Mouse (Mus musculus) cerebellum, adult 9-11 months (tissue): ENCODE data around the gene Gm10964.

Experiments
- DNase-seq: peaks from one replicate; pipeline ENCODE4 v3.0.0; 2022

Gm10964 gene

GRCm38 (mm10) chr3:103734696-103735519 is 4.3 kb upstream of the Gm10964 start:
- DNase-seq: no peak

GRCm38 (mm10) chr3:103735776-103736600 is 3.2 kb upstream of the Gm10964 start:
- DNase-seq: no peak

- DNase-seq: peak; percentile 55
Measured at GRCm38 (mm10) chr3:103737061-103737754, 2.0 kb upstream of the Gm10964 start.

- peak; percentile 85 for DNase-seq
Measured at GRCm38 (mm10) chr3:103737778-103738571, 1.2 kb upstream of the Gm10964 start, which contains the start of gene Olfml3. Gene Olfml3, minus strand, starts transcription at chr3:103738001.

GRCm38 (mm10) chr3:103740342-103740741 is 1.2 kb downstream of the Gm10964 start:
- DNase-seq: no peak

GRCm38 (mm10) chr3:103743208-103743607 is 4.0 kb downstream of the Gm10964 start:
- DNase-seq: no peak

- no peak for DNase-seq
Measured at GRCm38 (mm10) chr3:103745001-103745770, 6.0 kb downstream of the Gm10964 start.

- DNase-seq: no peak
Measured at GRCm38 (mm10) chr3:103746711-103747110, 7.5 kb downstream of the Gm10964 start.

GRCm38 (mm10) chr3:103751558-103751957 is 12.4 kb downstream of the Gm10964 start:
- DNase-seq: no peak

- no peak for DNase-seq
Measured at GRCm38 (mm10) chr3:103755351-103755750, 16.2 kb downstream of the Gm10964 start.

GRCm38 (mm10) chr3:103756920-103757319 is 17.8 kb downstream of the Gm10964 start:
- DNase-seq: no peak

- DNase-seq: no peak
Measured at GRCm38 (mm10) chr3:103758456-103758855, 19.3 kb downstream of the Gm10964 start.

GRCm38 (mm10) chr3:103759261-103759970 is 20.2 kb downstream of the Gm10964 start:
- no peak for DNase-seq

GRCm38 (mm10) chr3:103766789-103767188 is 27.6 kb downstream of the Gm10964 start:
- DNase-seq: no peak

GRCm38 (mm10) chr3:103771531-103772130 is 32.5 kb downstream of the Gm10964 start:
- DNase-seq: peak; percentile 88

GRCm38 (mm10) chr3:103772846-103773245 is 33.7 kb downstream of the Gm10964 start:
- no peak for DNase-seq

GRCm38 (mm10) chr3:103773508-103773907 is 34.3 kb downstream of the Gm10964 start:
- no peak for DNase-seq

- DNase-seq: no peak
Measured at GRCm38 (mm10) chr3:103774009-103774408, 34.8 kb downstream of the Gm10964 start.

- peak; percentile 86 for DNase-seq
Measured at GRCm38 (mm10) chr3:103777940-103778339, 38.8 kb downstream of the Gm10964 start.

GRCm38 (mm10) chr3:103778660-103779059 is 39.5 kb downstream of the Gm10964 start:
- no peak for DNase-seq
